In genomic region chr13:49205381-49205998, GRCm38 (mm10) we compare ENCODE assay signal across 8 mouse cellular contexts. TPM values are rescaled to one million over a fixed set of nuclear protein-coding genes. Genes with fewer than 3 reads are reported as not detected.
DNase-seq lines count a peak whose midpoint lies in the region; ATAC-seq lines count a peak whose summit lies in the region.

No protein-coding gene starts in this region.

- peak; percentile 54; the same call in 1 of the 2 replicates for ATAC-seq in hindbrain, embryonic 15.5 days (ENCODE audit: low FRiP score, low read depth)
- peak; percentile 69 for ATAC-seq in megakaryocyte-erythroid progenitor cell, adult 5-6 weeks (replicated peaks; ENCODE audit: low FRiP score, low TSS enrichment, poor library complexity, severe bottlenecking)

- no peak overlapping the region for H3K4me2 ChIP-seq in hindbrain, embryonic 15.5 days

- no peaks in the 10 kb centered on the region for H3K36me3 ChIP-seq in hindbrain, embryonic 15.5 days

- H3K9me3 ChIP-seq in hindbrain, embryonic 15.5 days: no peaks in the 10 kb centered on the region

- no peak overlapping the region for H3K4me3 ChIP-seq in hindbrain, embryonic 15.5 days

- no peak overlapping the region for H3K27ac ChIP-seq in hindbrain, embryonic 15.5 days (replicated peaks)

- peak; percentile 79 for DNase-seq in R1 (ENCODE audit: low read depth, low spot score)
- peak; percentile 78 for DNase-seq in cerebellum, adult 9-11 months
- peak; percentile 69 to 82 for DNase-seq in frontal cortex, postnatal 10 days (ENCODE audit: low spot score in 2 of 2)
- peak; percentile 66 for DNase-seq in left cerebral cortex, adult 11 months (ENCODE audit: low spot score)
- DNase-seq in right cerebral cortex, postnatal 10 days (ENCODE audit: low spot score in 2 of 2): peak; percentile 83 to 86
- DNase-seq in urinary bladder, postnatal 4 days (ENCODE audit: low spot score in 2 of 2): peak; percentile 80 to 88

- no peaks in the 10 kb centered on the region for H3K27me3 ChIP-seq in hindbrain, embryonic 15.5 days

- WGBS in hindbrain, embryonic 15.5 days: 31% methylated on average over 13 of the region's 13 CpGs

- H3K9ac ChIP-seq in hindbrain, embryonic 15.5 days: no peak overlapping the region

- 0 out of 2 replicates have a peak, but pooled peaks cover 5% of the 10 kb centered on the region for H3K4me1 ChIP-seq in hindbrain, embryonic 15.5 days (replicated peaks)

RNA-seq across cellular contexts. Expression of gene Card19, which starts 10.3 kb away (rescaled TPM):
- polyA plus RNA-seq in hindbrain, embryonic 15.5 days (2015; fragmentation: Nextera tagmentation; extraction: Ambion mirVana): 33.8 and 37.9 TPM in 2 replicates
- 6.7 and 25.3 TPM in 2 replicates for total RNA-seq in megakaryocyte-erythroid progenitor cell, adult 5-6 weeks (2014; fragmentation: Nextera tagmentation)
- 11.8 and 16.6 TPM in 2 replicates for total RNA-seq in megakaryocyte-erythroid progenitor cell, adult 5-6 weeks (2017)

RNA-seq across cellular contexts. Expression of gene Ninj1, which starts 18.2 kb away (rescaled TPM):
- 28.2 and 32.3 TPM in 2 replicates for polyA plus RNA-seq in hindbrain, embryonic 15.5 days (2015; fragmentation: Nextera tagmentation; extraction: Ambion mirVana)
- 34.5 and 36.1 TPM in 2 replicates for total RNA-seq in megakaryocyte-erythroid progenitor cell, adult 5-6 weeks (2014; fragmentation: Nextera tagmentation)
- 18.7 and 18.9 TPM in 2 replicates for total RNA-seq in megakaryocyte-erythroid progenitor cell, adult 5-6 weeks (2017)

RNA-seq across cellular contexts. Expression of gene Susd3, which starts 43.0 kb away (rescaled TPM):
- polyA plus RNA-seq in hindbrain, embryonic 15.5 days (2015; fragmentation: Nextera tagmentation; extraction: Ambion mirVana): 0.48 and 0.80 TPM in 2 replicates
- total RNA-seq in megakaryocyte-erythroid progenitor cell, adult 5-6 weeks (2014; fragmentation: Nextera tagmentation): 0.70 and 3.1 TPM in 2 replicates
- total RNA-seq in megakaryocyte-erythroid progenitor cell, adult 5-6 weeks (2017): 1.6 TPM in 1 of 2 replicates, not detected in the other

RNA-seq across cellular contexts. Expression of gene Wnk2, which starts 57.7 kb away (rescaled TPM):
- 19.6 and 23.2 TPM in 2 replicates for polyA plus RNA-seq in hindbrain, embryonic 15.5 days (2015; fragmentation: Nextera tagmentation; extraction: Ambion mirVana)
- 0.24 TPM in 1 of 2 replicates, not detected in the other for total RNA-seq in megakaryocyte-erythroid progenitor cell, adult 5-6 weeks (2014; fragmentation: Nextera tagmentation)
- not detected in 2 replicates for total RNA-seq in megakaryocyte-erythroid progenitor cell, adult 5-6 weeks (2017)
